Mouse (Mus musculus): ENCODE measurements around the gene Tnfsf13. TPM values are rescaled to one million over a fixed set of nuclear protein-coding genes. Genes with fewer than 3 reads are reported as not detected.

Tnfsf13 gene
- total RNA-seq, 2 experiments from 2014 or later: 2.1 to 3.1 TPM

DNA sequence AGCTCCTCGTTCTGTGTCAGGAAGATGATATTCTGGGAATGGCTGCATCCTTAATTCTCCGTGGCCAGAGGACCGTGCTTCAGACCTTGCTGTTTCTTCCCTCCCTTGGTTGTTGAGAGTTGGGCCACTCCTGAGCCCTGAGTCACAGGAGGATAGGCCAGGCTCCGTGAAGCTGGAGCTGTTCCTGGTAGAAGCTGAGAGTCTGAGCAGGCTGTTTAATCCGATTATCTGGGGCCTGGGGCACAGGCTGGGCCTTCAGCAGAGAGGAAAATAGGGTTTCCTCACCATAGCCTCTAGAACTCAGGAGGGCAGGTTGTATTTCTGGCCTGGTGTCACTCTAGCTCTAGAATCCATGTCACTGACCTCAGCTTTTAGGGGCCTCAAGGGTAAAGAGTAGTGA, 32.2 kb downstream of the Tnfsf13 start:
- DNase-seq: no peak

DNA sequence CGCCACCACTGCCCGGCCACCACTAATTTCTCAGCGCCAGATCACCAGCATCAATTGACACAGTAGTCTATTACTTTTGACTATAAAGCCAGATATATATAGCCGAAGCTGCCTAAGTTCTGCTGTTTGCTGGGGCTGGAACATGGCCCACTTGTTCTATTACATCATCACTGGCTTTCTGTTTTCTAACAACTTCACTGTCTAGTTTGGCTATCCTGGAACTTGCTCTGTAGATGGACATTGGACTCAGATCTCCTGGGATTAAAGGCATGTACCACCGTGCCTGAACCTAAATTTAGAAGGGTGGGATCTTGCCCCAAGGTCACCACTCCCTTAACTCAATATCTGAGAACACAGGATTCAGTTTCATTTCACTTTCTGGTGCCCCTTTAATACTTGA, 39.7 kb downstream of the Tnfsf13 start:
- DNase-seq: no peak

DNA sequence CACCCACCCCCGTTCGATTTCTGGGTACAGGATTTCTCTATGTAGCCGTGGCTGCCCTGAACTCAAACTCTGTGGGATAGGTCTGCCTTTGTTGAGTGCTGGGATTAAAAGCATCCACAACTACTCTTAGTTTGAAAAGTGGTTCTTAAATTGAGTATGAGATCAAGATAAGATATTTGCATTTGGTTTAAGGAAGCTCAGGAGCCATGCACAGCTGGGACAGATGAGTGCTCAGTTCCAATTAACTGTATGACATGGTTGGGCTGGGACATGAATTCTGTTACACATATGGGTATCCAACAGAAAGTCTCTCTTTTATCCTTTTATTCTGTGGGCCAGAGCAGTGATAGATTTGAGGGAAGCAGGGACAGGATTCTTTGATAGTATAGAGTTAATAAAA, 50.1 kb downstream of the Tnfsf13 start:
- DNase-seq: no peak

DNA sequence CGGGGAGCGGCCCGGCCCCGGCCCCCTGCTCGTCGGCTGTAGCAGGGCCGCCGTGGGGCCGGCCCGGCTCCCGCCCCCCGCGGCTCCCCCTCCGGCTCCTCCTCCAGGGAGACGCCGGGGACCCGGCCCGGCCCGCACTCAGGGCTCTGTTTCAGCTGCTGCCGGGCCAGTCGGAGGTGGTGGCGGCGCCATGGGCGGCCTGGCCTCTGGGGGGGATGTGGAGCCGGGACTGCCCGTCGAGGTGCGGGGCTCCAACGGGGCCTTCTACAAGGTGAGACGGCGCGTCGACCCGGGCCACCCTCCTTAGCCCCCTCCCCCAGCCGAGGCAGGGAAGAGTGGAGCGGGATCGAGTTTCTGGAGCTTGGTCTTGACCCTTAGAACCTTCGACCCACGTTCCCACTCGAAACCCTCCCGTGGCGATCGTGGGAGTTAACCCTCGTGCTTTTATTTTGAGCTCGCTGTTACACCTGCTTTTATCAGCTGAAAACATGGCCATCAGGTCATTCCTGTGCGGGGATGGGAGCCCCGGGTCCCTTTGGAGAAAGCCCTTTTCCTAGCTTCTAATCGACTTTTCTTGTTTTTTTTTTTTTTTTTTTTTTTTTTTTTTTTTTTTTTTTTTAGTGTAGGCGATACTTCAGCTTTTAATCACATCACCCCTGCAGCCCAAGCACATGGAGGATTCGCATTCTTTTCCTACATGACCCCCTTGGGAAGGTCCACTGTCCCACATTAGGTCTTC, 52.3 kb downstream of the Tnfsf13 start:
- DNase-seq: peak in 1 of 2 experiments; percentile 53

Small RNA genes lying within 50 kb of the gene (microRNA-seq; reads per million reads assigned to microRNA genes)
- gene Mir1934: 5.9 to 8.1 reads per million in 2 experiments
- 0 reads per million in 2 experiments for gene Mir467f

Other genes starting within 250 kb of the Tnfsf13 start
- 1 to 10 TPM; 5.4 to 5.9 TPM for gene Dnah2, start 136.7 kb downstream of the Tnfsf13 start, total RNA-seq (2021)
- 100 to 1,000 TPM; 120 to 121 TPM for gene Efnb3, start 125.6 kb downstream of the Tnfsf13 start, total RNA-seq (2021)
- 10 to 100 TPM; 11.8 to 14.3 TPM for gene Wrap53, start 105.5 kb downstream of the Tnfsf13 start, total RNA-seq (2021)
- gene Trp53, start 105.4 kb downstream of the Tnfsf13 start, total RNA-seq (2021): 10 to 100 TPM; 25.4 to 27.4 TPM
- gene Atp1b2, start 79.8 kb downstream of the Tnfsf13 start, total RNA-seq (2021): 100 to 1,000 TPM; 400 to 418 TPM
- not detected for gene Shbg, start 67.9 kb downstream of the Tnfsf13 start, total RNA-seq (2021)
- 10 to 100 TPM; 11.7 to 13.7 TPM for gene Sat2, start 63.8 kb downstream of the Tnfsf13 start, total RNA-seq (2021)
- 100 to 1,000 TPM; 147 to 153 TPM for gene Fxr2, start 52.8 kb downstream of the Tnfsf13 start, total RNA-seq (2021)
- gene Sox15, start 30.5 kb downstream of the Tnfsf13 start, total RNA-seq (2021): not detected
- gene Mpdu1, start 23.1 kb downstream of the Tnfsf13 start, total RNA-seq (2021): 10 to 100 TPM; 55.0 to 58.8 TPM
- 10 to 100 TPM; 11.9 to 13.5 TPM for gene Cd68, start 19.6 kb downstream of the Tnfsf13 start, total RNA-seq (2021)
- gene Eif4a1, start 13.4 kb downstream of the Tnfsf13 start, total RNA-seq (2021): 100 to 1,000 TPM; 352 to 354 TPM
- 100 to 1,000 TPM; 101 to 122 TPM for gene Senp3, start 3.7 kb downstream of the Tnfsf13 start, total RNA-seq (2021)
- gene Tnfsf12, start 10.1 kb upstream of the Tnfsf13 start, total RNA-seq (2021): 1 to 10 TPM; 8.2 to 8.8 TPM
- 1 to 10 TPM in 1 of 2 experiments, under 1 TPM in 1; 0.90 to 1.2 TPM for gene Tnfsfm13, start 10.3 kb upstream of the Tnfsf13 start, total RNA-seq (2021)
- 10 to 100 TPM; 61.2 to 61.3 TPM for gene Polr2a, start 72.9 kb upstream of the Tnfsf13 start, total RNA-seq (2021)
- gene Slc35g3, start 76.2 kb upstream of the Tnfsf13 start, total RNA-seq (2021): not detected
- gene Zbtb4, start 80.1 kb upstream of the Tnfsf13 start, total RNA-seq (2021): 100 to 1,000 TPM; 116 to 126 TPM
- 1 to 10 TPM in 1 of 2 experiments, under 1 TPM in 1; 0.72 to 1.3 TPM for gene Chrnb1, start 110.2 kb upstream of the Tnfsf13 start, total RNA-seq (2021)
- 10 to 100 TPM; 29.2 to 31.6 TPM for gene Fgf11, start 116.1 kb upstream of the Tnfsf13 start, total RNA-seq (2021)
- gene Tmem102, start 119.8 kb upstream of the Tnfsf13 start, total RNA-seq (2021): under 1 TPM in 1 of 2 experiments, not detected in 1; 0.17 TPM
- not detected for gene Gm39566, start 129.5 kb upstream of the Tnfsf13 start, total RNA-seq (2021)
- gene Spem2, start 132.7 kb upstream of the Tnfsf13 start, total RNA-seq (2021): not detected
- under 1 TPM; 0.57 to 0.63 TPM for gene Spem1, start 136.4 kb upstream of the Tnfsf13 start, total RNA-seq (2021)
- gene Nlgn2, start 152.0 kb upstream of the Tnfsf13 start, total RNA-seq (2021): 100 to 1,000 TPM; 192 to 206 TPM
- 100 to 1,000 TPM; 109 to 128 TPM for gene Tmem256, start 152.7 kb upstream of the Tnfsf13 start, total RNA-seq (2021)
- 10 to 100 TPM; 16.3 to 16.6 TPM for gene Plscr3, start 160.6 kb upstream of the Tnfsf13 start, total RNA-seq (2021)
- under 1 TPM in 1 of 2 experiments, not detected in 1; 0.18 TPM for gene Tnk1, start 172.9 kb upstream of the Tnfsf13 start, total RNA-seq (2021)
- gene Tmem95, start 192.2 kb upstream of the Tnfsf13 start, total RNA-seq (2021): not detected
- 1 to 10 TPM; 1.1 TPM for gene Kctd11, start 195.6 kb upstream of the Tnfsf13 start, total RNA-seq (2021)
- gene Acap1, start 209.8 kb upstream of the Tnfsf13 start, total RNA-seq (2021): not detected
- under 1 TPM; 0.46 to 0.95 TPM for gene 2810408A11Rik, start 215.2 kb upstream of the Tnfsf13 start, total RNA-seq (2021)
- 100 to 1,000 TPM; 117 to 118 TPM for gene Neurl4, start 215.3 kb upstream of the Tnfsf13 start, total RNA-seq (2021)
- 10 to 100 TPM; 31.9 to 38.2 TPM for gene Gps2, start 228.1 kb upstream of the Tnfsf13 start, total RNA-seq (2021)
- gene Eif5a, start 236.2 kb upstream of the Tnfsf13 start, total RNA-seq (2021): 100 to 1,000 TPM; 416 to 445 TPM